Mouse (Mus musculus): ENCODE measurements around the gene Agrp.
"Not testable (repeated sequence)": the region's sequence is repeated elsewhere in the genome, so short reads cannot be mapped to it uniquely, and the experiment has no call there.

The Agrp gene

DNA sequence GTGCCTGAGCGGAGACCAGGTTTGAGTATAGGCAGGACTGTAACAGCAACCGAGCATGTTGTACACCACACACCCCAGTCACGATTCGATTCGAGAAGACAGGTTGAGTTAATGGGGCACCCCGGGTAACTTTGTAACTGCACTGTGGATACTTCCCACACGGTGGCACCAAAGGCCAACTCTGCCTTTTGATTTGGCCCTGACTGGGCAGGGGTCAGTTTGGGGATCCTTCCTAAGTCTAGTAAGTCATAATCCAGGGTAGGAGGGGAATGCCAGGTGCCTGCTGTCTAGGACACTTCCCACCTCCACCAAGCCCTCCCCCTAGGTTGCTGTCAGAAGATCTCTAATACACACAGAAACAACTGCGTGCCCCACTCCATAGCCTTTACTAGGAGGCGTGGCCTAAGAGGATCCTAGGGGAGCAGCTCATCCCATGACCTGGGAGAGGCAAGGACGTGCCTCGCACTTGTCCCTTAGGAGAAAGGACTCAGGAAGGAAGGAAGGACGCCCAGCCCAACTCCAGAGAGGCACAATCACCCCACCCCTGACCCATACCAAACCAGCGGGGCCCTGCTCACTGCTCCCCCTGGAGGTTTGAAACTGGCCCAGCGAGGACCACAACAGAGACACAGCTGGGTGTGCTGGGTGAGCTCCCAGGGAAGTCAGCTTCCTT lies 40.7 kb downstream of the Agrp start:
- DNase-seq = peak; percentile 86

DNA sequence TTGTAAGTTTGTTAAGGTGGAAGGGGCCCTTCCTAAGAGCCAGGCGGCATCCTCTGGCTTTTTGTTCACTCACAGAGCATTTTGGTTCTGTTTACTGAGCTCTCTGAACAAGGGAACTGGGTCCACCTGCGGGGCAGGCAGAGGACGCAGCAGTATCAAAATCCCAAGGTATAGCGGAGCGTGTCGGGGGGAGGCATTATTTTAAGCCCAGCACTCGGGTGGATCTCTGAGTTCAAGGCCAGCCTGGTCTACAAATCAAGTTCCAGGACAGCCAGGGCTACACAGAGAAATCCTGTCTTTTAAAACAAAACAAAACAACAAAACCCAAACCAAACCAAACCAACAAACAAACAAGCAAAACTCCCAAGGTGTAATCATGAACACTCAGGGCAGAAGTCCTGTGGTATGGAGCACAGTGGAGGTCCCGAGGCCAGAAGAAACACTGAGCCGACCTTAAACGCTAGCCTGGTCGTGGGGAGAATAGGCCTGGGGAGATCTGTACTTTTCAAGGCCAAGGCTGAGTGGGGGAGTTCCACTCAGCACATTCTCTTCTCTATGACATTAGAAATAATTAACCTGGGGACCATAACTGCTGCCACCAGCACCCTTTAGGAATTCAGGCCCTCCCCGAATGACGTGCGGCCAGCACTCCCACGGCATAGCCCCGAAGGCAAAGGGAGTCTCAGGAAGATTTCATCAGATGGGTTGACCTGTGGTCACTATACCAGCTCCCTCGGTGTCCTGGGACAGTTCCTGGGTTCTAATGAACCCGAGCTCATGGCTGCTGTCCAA lies 42.5 kb downstream of the Agrp start:
- DNase-seq = peak; percentile 80

DNA sequence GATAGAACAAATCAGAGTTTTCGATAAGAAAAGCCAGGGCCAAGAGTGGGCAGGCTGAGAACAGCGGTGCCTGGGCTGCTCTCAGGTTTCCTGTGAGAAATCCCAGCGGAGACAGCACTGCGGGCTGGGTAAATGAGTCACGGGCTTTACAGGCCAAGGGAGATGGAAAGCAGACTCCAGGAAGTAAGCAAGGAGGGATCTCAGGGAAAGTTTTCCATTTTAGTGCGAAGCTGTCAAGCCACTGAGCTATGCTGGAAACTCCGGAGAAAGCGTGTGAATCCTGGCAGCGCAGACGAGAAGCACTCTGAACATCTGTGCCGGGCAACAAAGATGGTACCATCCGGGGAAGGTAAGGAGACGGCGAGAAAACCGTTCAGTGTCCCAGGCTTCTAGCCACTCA lies 43.3 kb downstream of the Agrp start:
- peak; percentile 62 for DNase-seq

DNA sequence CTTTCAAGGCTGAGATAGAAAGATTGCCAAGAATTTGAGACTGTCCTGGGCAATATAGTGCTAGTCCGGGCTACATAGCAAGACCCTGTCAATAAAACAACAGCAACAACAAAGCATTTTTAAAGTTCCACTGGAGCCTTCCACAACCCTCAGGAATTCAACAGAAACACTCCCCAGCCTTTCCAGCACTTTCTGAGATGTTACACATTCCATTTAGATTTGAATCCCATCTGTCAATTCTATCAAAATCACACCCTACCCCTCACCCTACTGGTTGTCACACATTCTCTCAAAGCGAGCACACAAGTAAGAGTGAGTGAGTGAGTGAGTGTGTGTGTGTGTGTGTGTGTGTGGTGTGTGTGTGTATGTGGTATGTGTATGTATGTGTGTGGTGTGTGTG lies 44.8 kb downstream of the Agrp start:
- DNase-seq = no peak

DNA sequence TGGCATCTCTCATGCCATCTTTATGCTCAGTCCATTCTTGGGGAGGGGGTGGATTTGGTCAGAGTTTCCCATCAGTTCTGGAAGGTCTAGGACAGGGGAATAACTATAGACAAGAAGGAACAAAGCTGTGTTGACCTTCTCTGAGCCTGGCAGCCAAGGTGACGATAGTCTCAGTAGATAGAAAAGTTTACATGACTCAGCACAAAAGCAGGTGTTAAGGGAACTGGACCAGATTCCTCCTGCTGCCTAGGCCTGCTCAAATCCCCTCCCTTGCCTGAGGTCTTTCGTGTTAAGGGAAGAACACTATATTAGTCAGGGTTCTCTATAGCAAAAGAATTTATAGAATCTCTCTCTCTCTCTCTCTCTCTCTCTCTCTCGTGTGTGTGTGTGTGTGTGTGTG lies 57.5 kb downstream of the Agrp start:
- no peak for DNase-seq

DNA sequence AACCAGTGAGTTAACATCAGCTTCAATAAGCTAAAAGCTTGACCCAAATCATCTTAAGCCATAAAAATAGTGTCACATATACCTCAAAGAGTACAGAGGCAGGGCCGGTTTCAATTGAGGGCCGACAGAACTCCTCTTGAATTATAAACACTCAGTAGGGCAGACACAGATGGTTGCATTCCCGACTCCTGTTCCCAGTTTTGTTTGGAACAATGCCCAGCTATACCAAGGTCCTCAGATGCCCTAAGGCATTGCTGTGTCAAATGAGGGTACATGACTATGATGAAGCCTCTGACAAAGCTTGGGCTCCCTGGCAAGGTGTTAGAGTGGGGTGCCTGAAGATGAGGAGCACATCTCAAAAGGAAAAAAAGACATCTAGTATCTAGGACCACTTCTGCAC lies 61.7 kb downstream of the Agrp start:
- peak; percentile 39 for DNase-seq

DNA sequence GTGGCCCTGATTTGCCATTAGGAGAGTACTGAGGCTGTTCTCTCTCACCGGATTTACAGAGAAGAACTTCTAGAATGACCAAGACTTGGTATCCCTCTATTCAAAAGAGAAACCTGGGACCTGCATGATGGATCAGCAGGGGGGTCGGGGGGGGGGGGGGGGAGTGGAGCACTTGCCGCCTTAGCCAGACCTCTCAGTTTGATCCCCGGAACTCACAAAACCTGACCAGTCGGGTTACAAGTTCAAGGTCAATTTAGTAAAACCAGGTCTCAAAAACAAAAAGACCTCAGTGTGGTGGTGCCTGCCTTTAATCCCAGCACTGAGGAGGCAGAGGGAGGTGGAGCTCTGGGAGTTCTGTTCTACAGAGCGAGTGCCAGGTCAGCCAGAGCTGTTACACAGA lies 62.5 kb downstream of the Agrp start:
- no peak for DNase-seq

DNA sequence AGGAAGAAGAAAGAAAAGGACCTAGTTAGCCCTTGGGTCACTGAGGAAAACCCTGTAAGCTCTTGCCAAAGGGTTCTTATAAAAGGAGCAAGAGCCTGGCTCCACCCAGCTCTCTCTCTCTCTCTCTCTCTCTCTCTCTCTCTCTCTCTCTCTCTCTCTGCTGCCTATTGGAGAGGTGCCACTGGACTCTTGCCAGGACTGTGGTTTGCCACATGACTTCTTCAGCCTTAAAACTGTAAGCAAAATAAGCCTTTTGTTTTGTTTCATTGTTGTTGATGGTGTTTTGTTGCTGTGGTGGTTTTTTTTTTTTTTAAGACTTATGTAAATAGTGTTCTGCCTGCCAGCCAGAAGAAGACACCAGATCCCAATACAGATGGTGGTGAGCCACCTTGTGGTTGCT lies 63.8 kb downstream of the Agrp start:
- peak; percentile 70 for DNase-seq

DNA sequence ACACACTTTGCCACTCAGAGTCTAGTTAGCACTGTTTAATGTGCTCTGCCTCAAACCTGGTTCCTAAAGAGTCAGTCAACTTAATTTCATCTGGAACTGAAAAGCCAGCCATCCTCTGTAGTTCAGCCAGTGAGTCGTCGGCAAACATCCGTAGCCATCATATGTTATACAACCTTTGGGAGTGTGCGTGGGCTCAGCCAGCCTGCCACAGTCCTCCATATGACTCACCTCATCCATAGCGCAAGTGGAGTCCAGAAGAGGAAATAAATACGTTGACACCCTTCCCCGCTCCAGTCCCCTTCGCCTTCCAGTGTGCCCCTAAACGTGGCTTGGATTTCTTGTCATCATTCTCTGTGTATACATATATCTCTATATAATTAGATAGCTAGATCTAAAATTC lies 65.4 kb downstream of the Agrp start:
- DNase-seq = no peak

DNA sequence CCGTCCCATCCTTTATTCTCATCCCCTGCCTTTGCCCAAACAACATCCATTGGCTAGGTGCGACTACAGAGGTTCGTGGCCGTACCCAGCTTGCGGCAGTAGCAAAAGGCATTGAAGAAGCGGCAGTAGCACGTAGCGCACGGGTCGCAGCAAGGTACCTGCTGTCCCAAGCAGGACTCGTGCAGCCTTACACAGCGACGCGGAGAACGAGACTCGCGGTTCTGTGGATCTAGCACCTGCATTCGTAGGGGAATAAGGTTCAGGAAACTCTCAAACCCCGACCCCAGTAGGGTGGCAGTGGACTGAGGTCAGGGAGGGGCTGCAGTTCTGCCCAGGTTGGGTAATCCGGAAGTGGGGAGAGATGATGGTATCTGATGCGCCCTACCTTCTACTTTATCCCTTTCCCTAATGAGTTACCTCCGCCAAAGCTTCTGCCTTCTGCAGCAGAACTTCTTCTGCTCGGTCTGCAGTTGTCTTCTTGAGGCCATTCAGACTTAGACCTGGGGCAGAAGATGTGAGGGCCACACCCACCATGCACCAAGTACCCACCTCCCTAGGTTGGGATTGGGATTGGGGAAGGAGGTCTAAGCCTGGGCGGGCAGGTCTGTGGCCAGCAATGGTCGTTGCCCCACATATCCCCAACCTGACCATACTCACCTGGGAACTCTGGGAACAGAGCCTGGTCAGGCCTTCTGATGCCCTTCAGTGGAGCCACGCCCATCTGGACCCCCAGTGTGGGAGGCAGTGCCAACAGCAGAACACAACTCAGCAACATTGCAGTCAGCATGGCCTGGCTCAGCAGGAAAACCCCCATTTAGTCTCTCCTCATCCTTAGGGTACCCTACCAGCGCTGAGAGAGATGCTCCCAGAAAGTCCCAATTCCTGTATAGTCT lies 70.2 kb downstream of the Agrp start:
- peak; percentile 39 for DNase-seq

DNA sequence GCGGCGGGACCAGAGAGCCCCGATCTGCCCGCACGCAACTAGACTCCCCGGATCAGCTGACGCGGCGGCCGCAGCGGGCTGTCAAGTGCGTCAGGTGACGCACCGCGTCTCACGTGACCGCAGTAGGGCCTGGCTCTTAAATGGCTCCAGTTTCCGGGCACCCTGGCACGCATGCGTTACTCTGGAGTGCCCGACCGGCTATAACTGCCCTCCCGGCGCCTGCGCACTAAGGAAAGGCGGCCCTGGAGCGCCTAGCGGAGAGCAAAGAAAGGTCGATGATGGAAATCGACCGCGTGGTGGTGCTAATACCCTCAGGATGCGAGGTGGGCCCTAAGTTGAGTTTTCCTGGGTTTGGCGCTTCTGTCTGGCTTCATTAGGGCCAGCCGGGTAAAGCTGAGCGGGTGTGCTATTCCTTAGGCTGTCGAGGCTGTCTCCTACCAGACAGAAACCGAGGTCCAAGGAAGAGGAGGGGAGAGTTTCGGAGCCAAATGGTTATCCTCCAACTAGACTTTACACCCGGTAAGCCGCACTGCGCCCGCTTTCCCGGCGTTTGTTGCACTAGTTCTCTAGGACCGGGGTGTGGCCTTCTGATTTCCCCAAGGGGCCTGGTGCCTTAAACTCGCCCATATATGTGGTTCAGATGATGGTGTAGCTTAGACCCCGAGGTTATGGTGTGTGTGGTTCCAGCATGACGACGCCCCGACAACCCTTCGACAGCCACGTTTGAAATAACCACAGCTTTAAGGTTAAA lies 71.1 kb downstream of the Agrp start, which contains the start of gene Atp6v0d1:
Atp6v0d1 (minus strand) TSS at position 96 of the 751 bp plus-strand sequence.
- peak; percentile 100 for DNase-seq

DNA sequence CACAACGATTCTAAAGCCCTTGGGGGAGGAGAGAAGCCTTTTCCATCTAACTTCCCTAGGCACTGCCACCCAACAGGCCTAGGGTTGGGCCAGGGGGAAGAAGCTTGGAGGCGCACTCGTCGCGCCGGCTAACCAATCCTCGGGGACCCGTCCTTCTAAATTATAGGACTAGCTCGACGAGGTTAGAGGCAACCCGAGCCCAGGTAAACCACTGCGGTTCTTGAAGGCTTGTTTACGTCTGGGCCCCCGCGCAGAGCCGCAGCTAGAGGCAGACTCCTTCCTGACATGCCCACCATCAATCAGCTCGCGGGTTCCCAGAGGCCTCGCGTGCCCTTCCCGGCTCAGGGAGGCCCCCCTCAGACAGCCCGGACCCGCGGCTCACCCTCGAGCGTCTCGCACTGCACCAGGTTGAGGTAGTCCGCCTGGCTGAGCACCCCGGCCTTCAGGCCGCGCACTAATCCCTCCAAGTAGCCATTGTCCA lies 71.8 kb downstream of the Agrp start:
- DNase-seq = no peak

DNA sequence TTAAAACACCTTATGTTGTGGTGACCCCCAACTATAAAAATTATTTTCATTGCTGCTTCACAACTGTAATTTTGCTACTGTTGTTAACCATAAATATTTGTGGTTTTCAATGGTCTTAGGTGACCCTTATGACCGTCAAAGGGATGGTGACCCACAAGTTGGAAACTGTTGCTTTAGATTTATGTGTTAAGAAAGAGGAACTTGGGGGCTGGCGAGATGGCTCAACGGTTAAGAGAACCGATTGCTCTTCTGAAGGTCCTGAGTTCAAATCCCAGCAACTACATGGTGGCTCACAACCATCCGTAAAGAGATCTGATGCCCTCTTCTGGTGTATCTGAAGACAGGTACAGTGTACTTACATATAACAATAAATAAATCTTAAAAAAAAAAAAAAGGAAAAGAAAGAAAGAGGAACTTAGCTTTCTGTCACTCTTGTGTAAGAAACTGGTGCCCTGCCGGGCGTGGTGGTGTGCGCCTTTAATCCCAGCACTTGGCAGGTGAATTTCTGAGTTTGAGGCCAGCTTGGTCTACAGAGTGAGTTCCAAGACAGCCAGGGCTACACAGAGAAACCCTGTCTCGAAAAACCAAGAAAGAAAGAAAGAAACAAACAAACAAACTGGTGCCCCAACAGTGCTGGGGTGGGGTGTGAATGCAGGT lies 72.5 kb downstream of the Agrp start:
- DNase-seq = not testable (repeated sequence)

DNA sequence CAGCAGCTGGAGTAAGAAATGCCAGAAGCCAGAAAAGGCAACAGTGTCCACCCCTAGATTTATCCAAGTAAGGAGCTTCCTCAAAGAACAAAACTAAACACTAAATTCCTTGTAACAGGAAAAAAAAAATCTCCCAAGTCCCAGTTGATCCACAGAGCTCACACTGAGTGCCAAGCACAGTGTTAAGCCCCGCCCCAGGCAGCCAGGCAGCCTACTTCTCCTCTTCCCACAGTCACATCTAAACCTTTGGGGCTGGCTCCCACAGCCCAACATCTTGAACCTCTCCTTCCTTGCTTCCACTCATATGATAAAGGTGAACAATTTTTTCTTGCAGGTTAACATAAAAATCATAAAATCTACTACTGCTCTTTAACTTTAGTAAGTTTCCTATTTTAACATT lies 73.3 kb downstream of the Agrp start:
- no peak for DNase-seq

DNA sequence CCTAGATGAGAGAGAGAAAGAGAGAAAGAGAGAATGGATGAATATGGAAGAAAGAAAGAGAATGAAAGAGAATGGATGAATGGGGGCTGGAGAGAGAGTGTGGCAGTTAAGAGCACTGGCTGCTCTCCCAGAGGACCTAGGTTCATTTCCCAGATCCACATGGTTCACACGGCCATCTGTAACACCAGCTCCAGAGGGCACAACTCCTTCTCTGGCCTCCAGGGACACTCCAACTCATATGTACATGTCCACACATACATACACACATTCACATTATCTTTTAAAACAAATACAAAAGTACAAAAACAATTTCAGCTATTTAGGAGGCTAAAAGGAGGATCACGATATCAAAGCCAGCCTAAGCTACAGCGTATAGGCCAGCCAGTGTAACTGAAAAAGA lies 74.3 kb downstream of the Agrp start:
- no peak for DNase-seq

DNA sequence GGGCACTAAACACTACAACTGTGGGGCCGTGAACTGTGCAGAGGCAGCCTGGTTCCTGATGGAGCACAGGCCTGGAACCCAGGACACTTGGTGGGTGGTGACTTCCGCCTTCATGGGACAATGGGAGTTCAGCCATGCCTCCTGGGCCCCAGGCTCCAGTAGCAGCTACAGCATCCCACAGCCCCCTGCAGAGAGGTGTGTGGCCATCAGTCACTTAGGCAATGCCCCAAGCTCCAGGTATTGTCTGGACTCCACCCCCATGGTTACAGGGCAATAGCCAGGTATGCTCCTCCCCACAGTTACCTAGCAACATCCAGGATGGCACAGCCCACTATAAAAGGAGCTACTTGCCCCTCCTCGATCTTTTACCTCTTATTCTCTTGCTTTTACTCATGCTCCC lies 82.0 kb downstream of the Agrp start:
- no peak for DNase-seq

DNA sequence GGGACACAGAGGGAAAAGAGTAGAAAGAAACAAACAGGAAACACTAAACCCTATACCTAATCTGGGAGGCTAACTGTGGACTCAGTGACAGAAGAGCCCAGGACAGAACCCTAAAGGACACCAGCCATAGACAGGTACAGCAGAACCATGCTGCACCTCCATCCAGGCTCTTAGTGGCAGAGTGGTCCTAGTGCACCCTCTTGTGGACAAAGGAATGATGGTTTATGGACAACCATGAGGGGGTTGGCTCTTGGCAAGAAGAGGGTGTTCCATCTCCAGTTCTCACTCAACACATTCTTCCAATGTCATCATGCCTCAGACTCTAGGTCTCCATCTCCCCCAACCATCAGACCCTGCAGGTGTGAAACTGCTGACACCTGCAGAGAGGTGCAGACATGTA lies 83.1 kb downstream of the Agrp start:
- DNase-seq = peak; percentile 81

DNA sequence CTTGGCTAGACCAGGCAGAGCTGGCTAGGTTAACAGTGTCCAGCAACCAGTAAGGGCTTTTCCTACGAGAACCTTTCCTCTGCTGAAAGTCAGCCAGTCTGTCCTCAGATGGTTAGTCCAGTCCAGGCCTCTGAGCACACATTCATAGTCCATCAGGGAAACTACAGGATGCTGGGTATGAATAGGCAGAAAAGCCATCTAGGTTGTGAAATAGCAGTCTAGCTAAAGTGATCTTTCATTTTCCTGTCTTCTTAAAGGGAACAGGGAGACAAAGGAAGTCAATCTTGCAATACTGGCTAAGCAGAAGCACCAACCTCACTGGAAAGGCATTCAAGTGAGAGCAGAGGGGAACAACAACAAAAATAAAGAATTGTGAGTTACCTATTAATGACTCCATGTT lies 84.4 kb downstream of the Agrp start:
- no peak for DNase-seq

DNA sequence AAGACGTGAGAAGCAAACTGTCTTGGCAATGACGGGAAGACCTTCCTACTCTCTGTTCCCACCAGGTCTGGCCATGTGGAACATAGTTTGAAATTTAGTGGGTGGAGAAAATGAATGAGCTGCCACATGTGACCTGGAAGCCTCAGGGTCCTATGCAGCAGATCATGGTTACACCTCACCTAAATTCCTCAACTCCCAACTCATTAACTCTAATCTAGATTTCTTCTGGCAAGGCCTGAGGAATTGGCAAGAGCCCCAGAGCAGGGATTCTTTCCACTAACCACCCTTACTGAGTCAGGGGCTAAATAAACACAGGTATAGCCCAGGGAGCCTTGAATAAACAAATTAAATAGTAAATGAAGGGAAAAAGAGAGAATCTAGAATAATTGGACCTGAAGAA lies 85.2 kb downstream of the Agrp start:
- no peak for DNase-seq

DNA sequence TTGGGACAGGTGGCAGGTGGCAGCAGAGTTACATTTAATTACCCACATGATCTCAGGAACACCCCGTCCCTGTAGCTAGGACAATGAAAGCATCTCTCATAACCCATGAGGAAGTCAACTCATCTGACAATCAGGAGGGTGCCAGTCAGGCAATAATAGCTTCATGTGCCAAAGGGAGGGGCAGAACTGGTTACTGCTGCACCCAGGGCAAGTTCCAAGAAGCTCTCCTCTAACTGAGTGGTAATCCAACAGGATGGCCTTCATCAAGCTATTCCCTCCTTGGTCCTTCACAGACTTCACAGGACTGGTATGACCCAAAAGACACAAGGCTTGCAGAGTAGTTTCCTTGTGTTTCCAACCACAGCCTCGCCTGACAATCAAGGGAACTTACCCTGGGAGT lies 87.1 kb downstream of the Agrp start:
- no peak for DNase-seq

DNA sequence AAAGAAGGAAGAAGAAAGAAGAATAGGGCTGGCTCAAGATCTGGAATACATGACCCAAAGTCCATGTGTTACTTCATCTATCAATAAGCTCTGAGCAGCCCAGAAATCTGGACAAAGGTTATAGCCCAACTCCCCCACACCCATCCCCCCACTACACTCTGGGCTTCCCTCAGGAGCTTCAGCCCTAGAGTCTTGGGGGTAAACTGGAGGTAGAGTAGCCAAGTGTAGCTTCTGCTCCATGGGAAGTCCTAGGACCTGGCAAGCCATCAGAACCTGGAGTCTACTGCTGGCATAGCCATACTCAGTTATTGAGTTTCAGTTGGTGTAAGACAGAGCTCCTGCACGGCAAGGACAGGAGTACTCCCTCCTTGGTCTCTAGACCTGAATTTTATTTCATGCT lies 87.7 kb downstream of the Agrp start:
- no peak for DNase-seq
